ENCODE assay signal across 17 mouse cellular contexts in the genomic region with DNA sequence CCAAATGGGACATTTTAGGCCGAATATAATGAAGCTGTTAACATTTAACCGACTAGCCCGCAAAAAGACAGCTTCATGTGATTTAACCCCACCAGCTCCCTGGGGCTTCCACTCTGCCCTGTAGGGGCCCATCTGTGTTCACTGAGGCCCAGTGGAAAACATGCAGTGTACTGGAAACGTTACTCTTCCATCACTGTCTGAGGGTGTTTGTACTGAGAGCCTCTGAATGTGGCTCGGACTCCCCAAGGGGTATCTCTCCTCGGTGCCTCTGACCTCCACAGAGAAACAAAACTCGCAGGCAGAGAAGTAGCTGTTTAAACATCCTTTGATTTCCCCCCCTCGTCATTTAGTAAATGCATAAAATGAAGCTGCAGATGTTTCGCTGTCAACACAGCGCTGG.
A peak's percentile ranks its signal among the peaks of the same experiment; 100 is the strongest.
DNase-seq lines count a peak whose midpoint lies in the region; ATAC-seq lines count a peak whose summit lies in the region.
"Had no signal": no experiment of that assay in that cellular context is flagged by ENCODE, and none has a peak within 500 bp of the region (broad histone marks: within the 10 kb centered on the region; RNA-seq: fewer than 3 reads in every experiment).

No protein-coding gene starts in this region.

- no peak overlapping the region for H3K4me3 ChIP-seq in intestine, embryonic 16.5 days (ENCODE audit: low read length)
- H3K4me3 ChIP-seq in intestine, embryonic 15.5 days (replicated peaks) = no peak overlapping the region
- no peak overlapping the region for H3K4me3 ChIP-seq in neural tube, embryonic 11.5 days (ENCODE audit: low read depth, low read length)
- H3K4me3 ChIP-seq in neural tube, embryonic 15.5 days (replicated peaks) = no peak overlapping the region
- no peak overlapping the region for H3K4me3 ChIP-seq in forebrain, embryonic 13.5 days
- H3K4me3 ChIP-seq in neural tube, embryonic 14.5 days (ENCODE audit: low read depth, low read length) = no peak overlapping the region
- H3K4me3 ChIP-seq: gastrocnemius, adult 2 months; liver, embryonic 15.5 days had no signal

- no peak overlapping the region for H3K4me2 ChIP-seq in intestine, embryonic 16.5 days (ENCODE audit: low read depth, low read length)
- H3K4me2 ChIP-seq in intestine, embryonic 15.5 days (replicated peaks) = no peak overlapping the region
- peak overlapping the region; percentile 12 for H3K4me2 ChIP-seq in neural tube, embryonic 11.5 days (ENCODE audit: low read depth)
- no peak overlapping the region for H3K4me2 ChIP-seq in neural tube, embryonic 15.5 days
- H3K4me2 ChIP-seq in forebrain, embryonic 13.5 days = peak overlapping the region; percentile 29
- H3K4me2 ChIP-seq in neural tube, embryonic 14.5 days (ENCODE audit: low read depth, low read length) = no peak overlapping the region
- H3K4me2 ChIP-seq: liver, embryonic 15.5 days had no signal

- H3K36me3 ChIP-seq in intestine, embryonic 16.5 days (ENCODE audit: control insufficient read depth, insufficient read depth, low read length) = no peaks in the 10 kb centered on the region
- no peaks in the 10 kb centered on the region for H3K36me3 ChIP-seq in intestine, embryonic 15.5 days
- no peaks in the 10 kb centered on the region for H3K36me3 ChIP-seq in neural tube, embryonic 11.5 days (ENCODE audit: control insufficient read depth, insufficient read depth, low read length)
- no peaks in the 10 kb centered on the region for H3K36me3 ChIP-seq in neural tube, embryonic 15.5 days
- H3K36me3 ChIP-seq in forebrain, embryonic 13.5 days (ENCODE audit: poor library complexity, severe bottlenecking) = no peaks in the 10 kb centered on the region
- no peaks in the 10 kb centered on the region for H3K36me3 ChIP-seq in neural tube, embryonic 14.5 days (ENCODE audit: control insufficient read depth, insufficient read depth, low read length)
- H3K36me3 ChIP-seq: liver, embryonic 15.5 days had no signal

- H3K27me3 ChIP-seq in intestine, embryonic 16.5 days (replicated peaks; ENCODE audit: control insufficient read depth, insufficient read depth, low read length) = no peaks in the 10 kb centered on the region
- no peaks in the 10 kb centered on the region for H3K27me3 ChIP-seq in intestine, embryonic 15.5 days (replicated peaks)
- H3K27me3 ChIP-seq in neural tube, embryonic 11.5 days (ENCODE audit: control insufficient read depth, insufficient read depth, low read length) = no peaks in the 10 kb centered on the region
- H3K27me3 ChIP-seq in neural tube, embryonic 15.5 days (replicated peaks) = no peaks in the 10 kb centered on the region
- no peaks in the 10 kb centered on the region for H3K27me3 ChIP-seq in forebrain, embryonic 13.5 days
- H3K27me3 ChIP-seq in neural tube, embryonic 14.5 days (ENCODE audit: control insufficient read depth, insufficient read depth, low read length) = no peaks in the 10 kb centered on the region; the same call in 1 of the 2 replicates
- H3K27me3 ChIP-seq: liver, embryonic 15.5 days had no signal

- ATAC-seq in intestine, embryonic 16.5 days = peak; percentile 44; the same call in 1 of the 2 replicates
- no peak for ATAC-seq in intestine, embryonic 15.5 days
- ATAC-seq in neural tube, embryonic 11.5 days (ENCODE audit: insufficient read depth, low FRiP score, low TSS enrichment) = peak; percentile 77; the same call in 1 of the 2 replicates
- no peak for ATAC-seq in neural tube, embryonic 15.5 days (ENCODE audit: low FRiP score)
- ATAC-seq in forebrain, embryonic 13.5 days = no peak
- peak; percentile 41; the same call in 1 of the 2 replicates for ATAC-seq in neural tube, embryonic 14.5 days (ENCODE audit: low read depth)
- ATAC-seq: CD4-positive, CD25-positive, alpha-beta regulatory T cell, adult 4 months; lung, postnatal 0 days had no signal

- H3K9ac ChIP-seq in intestine, embryonic 16.5 days (ENCODE audit: low read depth, low read length) = no peak overlapping the region
- no peak overlapping the region for H3K9ac ChIP-seq in intestine, embryonic 15.5 days
- no peak overlapping the region for H3K9ac ChIP-seq in neural tube, embryonic 11.5 days (ENCODE audit: low read length)
- H3K9ac ChIP-seq in neural tube, embryonic 15.5 days (replicated peaks) = no peak overlapping the region
- 0 out of 2 replicates have a peak overlapping the region, but pooled peaks have one; percentile 4 for H3K9ac ChIP-seq in forebrain, embryonic 13.5 days
- no peak overlapping the region for H3K9ac ChIP-seq in neural tube, embryonic 14.5 days (replicated peaks; ENCODE audit: low read depth, low read length)
- H3K9ac ChIP-seq: liver, embryonic 15.5 days had no signal

- H3K27ac ChIP-seq in intestine, embryonic 16.5 days (ENCODE audit: low read length) = no peak overlapping the region; the same call in 1 of the 2 replicates
- H3K27ac ChIP-seq in intestine, embryonic 15.5 days = no peak overlapping the region
- H3K27ac ChIP-seq in neural tube, embryonic 11.5 days (ENCODE audit: low read depth, low read length) = 0 out of 2 replicates have a peak overlapping the region, but pooled peaks have one; percentile 45
- H3K27ac ChIP-seq in neural tube, embryonic 15.5 days (replicated peaks) = no peak overlapping the region; the same call in 1 of the 2 replicates
- peak overlapping the region; percentile 37 for H3K27ac ChIP-seq in forebrain, embryonic 13.5 days
- H3K27ac ChIP-seq in neural tube, embryonic 14.5 days (ENCODE audit: low read depth, low read length) = peak overlapping the region; percentile 41; the same call in 1 of the 2 replicates
- H3K27ac ChIP-seq: gastrocnemius, adult 2 months; liver, embryonic 15.5 days had no signal

- H3K4me1 ChIP-seq in intestine, embryonic 16.5 days (ENCODE audit: control insufficient read depth, insufficient read depth, low read length) = peaks cover 6% of the 10 kb centered on the region; the same call in 1 of the 2 replicates
- H3K4me1 ChIP-seq in intestine, embryonic 15.5 days (replicated peaks) = peaks cover 9% of the 10 kb centered on the region; the same call in 1 of the 2 replicates
- peaks cover 22% of the 10 kb centered on the region for H3K4me1 ChIP-seq in neural tube, embryonic 11.5 days (ENCODE audit: control insufficient read depth, insufficient read depth, low read length)
- H3K4me1 ChIP-seq in neural tube, embryonic 15.5 days = peaks cover 14% of the 10 kb centered on the region
- peaks cover 54% of the 10 kb centered on the region for H3K4me1 ChIP-seq in forebrain, embryonic 13.5 days
- peaks cover 10% of the 10 kb centered on the region; the same call in 1 of the 2 replicates for H3K4me1 ChIP-seq in neural tube, embryonic 14.5 days (ENCODE audit: control insufficient read depth, insufficient read depth, low read length)
- H3K4me1 ChIP-seq: liver, embryonic 15.5 days had no signal

- WGBS in intestine, embryonic 16.5 days = 36% methylated on average over 10 of the region's 10 CpGs
- 30% methylated on average over 10 of the region's 10 CpGs for WGBS in intestine, embryonic 15.5 days
- 10% methylated on average over 10 of the region's 10 CpGs for WGBS in neural tube, embryonic 11.5 days
- WGBS in neural tube, embryonic 15.5 days = 16% methylated on average over 10 of the region's 10 CpGs
- 25% methylated on average over 10 of the region's 10 CpGs for WGBS in forebrain, embryonic 13.5 days
- WGBS in neural tube, embryonic 14.5 days = 8% methylated on average over 10 of the region's 10 CpGs

- peak; percentile 69 for DNase-seq in neural tube, embryonic 11.5 days (ENCODE audit: low spot score)
- DNase-seq in adrenal gland, adult (ENCODE audit: inconsistent age in 2 of 2, low spot score in 1 of 2) = no peak
- DNase-seq: adrenal gland, postnatal 14 days; cerebellum, adult 2 months; gastrocnemius, adult 2 months; heart, adult 18-20 months; kidney, postnatal 10 days; right cerebral cortex, adult 18-20 months; thymus, postnatal 36 days had no signal

- no peaks in the 10 kb centered on the region for H3K9me3 ChIP-seq in intestine, embryonic 16.5 days (ENCODE audit: control insufficient read depth, low read length)
- H3K9me3 ChIP-seq in intestine, embryonic 15.5 days = no peaks in the 10 kb centered on the region
- no peaks in the 10 kb centered on the region for H3K9me3 ChIP-seq in neural tube, embryonic 11.5 days (ENCODE audit: control insufficient read depth, low read length)
- H3K9me3 ChIP-seq in neural tube, embryonic 15.5 days (replicated peaks) = no peaks in the 10 kb centered on the region
- no peaks in the 10 kb centered on the region for H3K9me3 ChIP-seq in forebrain, embryonic 13.5 days (replicated peaks)
- H3K9me3 ChIP-seq in neural tube, embryonic 14.5 days (ENCODE audit: control insufficient read depth, low read length) = no peaks in the 10 kb centered on the region
- H3K9me3 ChIP-seq: liver, embryonic 15.5 days had no signal

Comparison
In these comparisons a context has a peak if more than half of its experiments do, and no peak if none do; other contexts are left out.
1. ATAC-seq: peak in intestine, embryonic 16.5 days (single experiment), neural tube, embryonic 11.5 days (single experiment) and neural tube, embryonic 14.5 days (single experiment); none in intestine, embryonic 15.5 days (single experiment), neural tube, embryonic 15.5 days (single experiment) and forebrain, embryonic 13.5 days (single experiment).
2. H3K27ac ChIP-seq: peak in neural tube, embryonic 11.5 days (single experiment), forebrain, embryonic 13.5 days (single experiment) and neural tube, embryonic 14.5 days (single experiment); none in intestine, embryonic 16.5 days (single experiment), intestine, embryonic 15.5 days (single experiment) and neural tube, embryonic 15.5 days (single experiment).
3. H3K4me2 ChIP-seq: peak in neural tube, embryonic 11.5 days (single experiment) and forebrain, embryonic 13.5 days (single experiment); none in intestine, embryonic 16.5 days (single experiment), intestine, embryonic 15.5 days (single experiment), neural tube, embryonic 15.5 days (single experiment) and neural tube, embryonic 14.5 days (single experiment).